Mouse (Mus musculus) thymus, postnatal 0 days (tissue): Measurements from ENCODE around the gene St14. TPM values are rescaled to one million over a fixed set of nuclear protein-coding genes. Genes with fewer than 3 reads are reported as not detected.
"Not testable (repeated sequence)": the region's sequence is repeated elsewhere in the genome, so short reads cannot be mapped to it uniquely, and the experiment has no call there.

Experiments
- DNase-seq: peaks from one replicate; pipeline ENCODE4 v3.0.0-alpha.2; 2015; ENCODE audit warnings: low spot score
- polyA plus RNA-seq: library from polyadenylated mRNA; unstranded; fragments of >200 nt; fragmentation: Nextera tagmentation; extraction: Ambion mirVana; gene quantifications from 2 replicates; pipeline ENCODE4 v1.2.1, GENCODE M21; 2015

St14 gene
- polyA plus RNA-seq, 1 experiment from 2014 or later, result 11.6 TPM

GRCm38 (mm10) chr9:31086754-31087145 lies 44.9 kb downstream of the St14 start:
- no peak for DNase-seq

GRCm38 (mm10) chr9:31086085-31086753 lies 45.4 kb downstream of the St14 start:
- DNase-seq, result peak; percentile 68

DNA sequence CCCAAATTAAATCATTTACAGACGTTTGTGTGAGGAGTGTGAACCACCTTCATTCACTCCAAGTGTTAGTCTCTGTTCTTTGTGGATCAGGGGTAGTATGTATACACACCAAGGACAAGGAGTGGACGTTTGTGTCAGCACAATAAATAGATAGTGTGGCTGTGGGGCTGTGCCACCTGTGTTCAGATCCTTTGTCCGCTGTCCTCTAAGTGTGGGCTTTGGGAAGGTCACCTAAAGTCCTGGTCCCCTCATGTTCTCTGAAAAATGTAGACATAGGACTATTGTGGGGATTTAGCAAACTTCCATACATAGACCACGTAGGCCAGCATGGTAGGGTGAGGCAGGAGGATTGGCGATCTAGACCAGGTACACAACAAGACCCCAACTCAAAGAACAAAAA lies 46.1 kb downstream of the St14 start:
- no peak for DNase-seq

- DNase-seq, result no peak
Observed at GRCm38 (mm10) chr9:31082771-31083170, 48.9 kb downstream of the St14 start.

DNA sequence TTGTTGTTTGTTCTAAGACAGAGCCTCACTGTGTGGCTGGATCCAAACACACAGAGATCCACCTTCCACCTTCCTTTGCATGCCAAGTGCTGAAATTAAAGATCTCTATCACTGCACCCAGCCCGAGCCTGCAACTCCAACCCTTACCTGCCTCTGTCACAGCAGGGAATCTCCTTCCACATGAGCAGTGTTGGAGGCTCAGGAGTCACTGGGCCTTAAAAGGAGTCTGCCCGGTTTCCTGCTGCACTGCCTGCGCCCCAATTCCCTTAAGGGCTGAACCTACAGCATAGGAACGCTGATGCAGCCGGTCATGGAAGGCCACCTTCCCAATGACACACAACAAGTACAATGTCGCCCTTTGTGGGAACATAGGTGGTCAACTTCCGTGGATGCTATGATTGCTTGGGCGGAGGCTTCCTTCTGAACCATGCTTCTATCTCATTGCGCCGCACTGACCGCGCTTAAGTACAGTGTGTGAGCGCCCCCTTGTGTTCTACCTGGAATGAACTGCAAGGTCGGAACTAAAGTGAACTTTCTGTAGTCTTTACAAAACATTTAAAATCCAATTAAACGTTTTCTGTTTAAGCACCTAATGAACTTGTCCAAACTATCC lies 49.5 kb downstream of the St14 start:
- DNase-seq, result peak; percentile 74

- no peak for DNase-seq
Observed at GRCm38 (mm10) chr9:31080726-31081125, 50.9 kb downstream of the St14 start.

- DNase-seq, result no peak
Observed at GRCm38 (mm10) chr9:31074836-31075235, 56.8 kb downstream of the St14 start.

DNA sequence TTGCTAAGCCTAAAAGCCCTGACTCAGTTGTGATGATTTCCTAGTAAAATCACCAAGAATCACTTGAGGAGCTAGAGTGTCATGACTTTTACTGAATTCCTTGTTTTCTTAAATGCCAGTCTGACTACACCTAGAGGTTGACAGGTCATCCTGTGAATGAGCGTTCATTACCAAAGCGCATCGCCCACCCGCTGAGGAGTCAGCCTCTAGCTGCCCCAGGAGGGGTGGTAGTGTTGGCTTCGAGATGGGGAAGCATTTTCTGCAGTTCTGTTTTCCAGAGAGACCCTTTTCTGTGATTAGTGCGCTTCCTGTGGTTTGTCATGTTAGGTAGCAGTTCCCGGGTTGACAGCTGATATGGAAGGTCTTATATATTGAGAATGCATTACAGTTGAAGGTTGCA lies 57.9 kb downstream of the St14 start:
- DNase-seq, result no peak

DNA sequence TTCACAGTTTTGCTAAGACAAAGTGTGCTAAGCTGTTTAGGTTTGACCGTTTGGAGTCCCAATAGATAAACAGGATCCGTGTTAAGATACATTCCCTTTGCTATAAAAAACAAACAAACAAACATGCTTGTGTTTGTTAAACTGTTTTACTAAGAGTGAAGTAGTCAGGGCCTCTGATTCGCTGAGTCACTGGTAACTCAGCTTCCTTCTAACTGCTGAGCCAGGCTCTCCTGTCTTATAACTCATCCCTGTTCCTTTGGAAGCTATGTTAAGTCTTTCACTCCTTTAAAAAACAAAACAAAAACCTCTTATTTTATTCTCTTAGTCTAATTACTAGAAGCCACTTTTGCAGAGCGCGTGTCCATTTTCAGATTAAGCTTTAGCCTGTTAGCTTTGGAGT lies 59.4 kb downstream of the St14 start:
- no peak for DNase-seq

GRCm38 (mm10) chr9:31070706-31071105 lies 60.9 kb downstream of the St14 start:
- DNase-seq, result no peak

DNA sequence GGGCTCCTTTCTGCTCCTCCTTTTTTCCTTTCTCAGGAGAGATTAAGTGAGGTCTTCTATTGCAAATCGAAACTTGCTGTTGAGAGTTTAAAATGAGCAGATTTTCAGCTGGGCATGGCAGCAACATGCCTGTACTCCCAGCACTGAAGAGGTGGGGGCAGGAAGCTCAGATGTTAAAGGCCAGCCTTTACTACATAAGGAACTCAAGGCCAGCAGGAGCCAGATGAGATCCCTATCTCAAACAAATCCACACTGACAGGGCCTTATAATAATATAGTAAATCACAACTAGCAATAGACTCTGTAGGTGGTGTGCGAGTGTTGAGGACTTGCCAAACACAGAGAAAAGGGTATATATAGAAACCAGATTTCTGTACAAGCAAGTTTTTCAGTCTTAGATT lies 72.9 kb downstream of the St14 start:
- DNase-seq, result no peak

DNA sequence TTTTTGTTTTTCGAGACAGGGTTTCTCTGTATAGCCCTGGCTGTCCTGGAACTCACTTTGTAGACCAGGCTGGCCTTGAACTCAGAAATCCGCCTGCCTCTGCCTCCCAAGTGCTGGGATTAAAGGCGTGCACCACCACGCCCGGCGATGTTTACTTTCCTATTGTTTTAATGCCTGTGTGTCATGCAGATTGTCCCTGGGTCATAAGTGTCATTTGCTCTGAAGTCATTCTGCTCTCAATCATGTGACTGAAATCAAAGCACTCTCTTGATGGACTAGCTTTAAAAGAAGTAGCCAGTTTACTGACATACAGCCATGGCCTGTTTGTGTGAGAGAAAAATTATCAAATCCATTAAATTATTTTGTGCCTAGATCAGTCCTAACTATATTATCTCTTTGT lies 80.1 kb downstream of the St14 start:
- not testable (repeated sequence) for DNase-seq

GRCm38 (mm10) chr9:31050208-31050607 lies 81.4 kb downstream of the St14 start:
- DNase-seq, result no peak

Other genes with a start within 250 kb of the St14 start
- gene Adamts15, start 209.4 kb downstream of the St14 start, polyA plus RNA-seq, result 0.34 and 0.51 TPM in 2 replicates
- 0.57 and 0.70 TPM in 2 replicates for gene Adamts8, start 189.3 kb downstream of the St14 start, polyA plus RNA-seq
- gene Zbtb44, start 101.2 kb downstream of the St14 start, polyA plus RNA-seq, result 8.4 and 10.8 TPM in 2 replicates
- 166 and 168 TPM in 2 replicates for gene Aplp2, start 80.0 kb upstream of the St14 start, polyA plus RNA-seq
- gene Prdm10, start 148.7 kb upstream of the St14 start, polyA plus RNA-seq, result 3.6 and 3.9 TPM in 2 replicates